Mouse (Mus musculus) mesoderm, embryonic 11.5 days (tissue): Measurements from ENCODE around the gene Mrgprg.
A peak's percentile ranks its signal among the peaks of the same experiment; 100 is the strongest.

ENCODE experiments used
- DNase-seq: peaks from one replicate; pipeline ENCODE4 v3.0.0-alpha.2; 2012; ENCODE audit warnings: low read depth, low spot score

The Mrgprg gene

DNA sequence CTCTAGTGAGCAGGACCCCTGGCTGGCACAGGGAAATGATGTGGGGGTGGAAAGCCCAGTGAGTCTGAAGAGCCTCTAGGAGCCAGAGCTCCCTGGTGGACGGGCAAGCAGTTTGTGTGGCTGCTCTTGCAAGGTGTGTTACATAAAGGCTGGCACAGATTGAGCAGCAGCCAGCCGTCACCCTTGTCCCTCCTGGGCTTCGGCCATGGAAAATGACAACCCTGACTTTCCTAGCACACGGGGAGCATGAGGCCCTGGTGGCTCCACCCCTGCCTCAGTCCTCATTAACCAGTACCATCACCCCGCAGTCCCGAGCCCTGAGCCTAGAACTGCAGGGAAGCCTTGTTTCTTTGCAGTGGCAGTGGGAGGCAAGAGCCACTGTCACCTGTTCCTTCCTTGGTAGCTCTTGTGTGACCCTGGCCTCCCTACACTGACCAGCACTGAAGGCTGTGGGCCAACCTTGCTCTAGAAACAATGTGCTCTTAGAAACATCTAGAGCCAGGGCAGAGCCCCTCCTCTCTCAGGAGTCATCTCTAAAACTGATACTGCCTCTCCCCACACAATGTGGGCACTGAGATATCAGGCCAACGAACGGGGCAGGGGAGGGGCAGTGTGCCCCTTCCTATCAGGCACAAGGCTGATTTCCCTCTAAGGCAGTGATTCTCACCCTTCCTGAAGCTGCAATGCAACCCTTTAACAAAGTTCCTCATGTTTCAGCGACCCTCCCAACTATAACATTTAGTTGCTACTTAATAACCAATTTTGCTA lies 11.3 kb downstream of the Mrgprg start:
- no peak for DNase-seq

DNA sequence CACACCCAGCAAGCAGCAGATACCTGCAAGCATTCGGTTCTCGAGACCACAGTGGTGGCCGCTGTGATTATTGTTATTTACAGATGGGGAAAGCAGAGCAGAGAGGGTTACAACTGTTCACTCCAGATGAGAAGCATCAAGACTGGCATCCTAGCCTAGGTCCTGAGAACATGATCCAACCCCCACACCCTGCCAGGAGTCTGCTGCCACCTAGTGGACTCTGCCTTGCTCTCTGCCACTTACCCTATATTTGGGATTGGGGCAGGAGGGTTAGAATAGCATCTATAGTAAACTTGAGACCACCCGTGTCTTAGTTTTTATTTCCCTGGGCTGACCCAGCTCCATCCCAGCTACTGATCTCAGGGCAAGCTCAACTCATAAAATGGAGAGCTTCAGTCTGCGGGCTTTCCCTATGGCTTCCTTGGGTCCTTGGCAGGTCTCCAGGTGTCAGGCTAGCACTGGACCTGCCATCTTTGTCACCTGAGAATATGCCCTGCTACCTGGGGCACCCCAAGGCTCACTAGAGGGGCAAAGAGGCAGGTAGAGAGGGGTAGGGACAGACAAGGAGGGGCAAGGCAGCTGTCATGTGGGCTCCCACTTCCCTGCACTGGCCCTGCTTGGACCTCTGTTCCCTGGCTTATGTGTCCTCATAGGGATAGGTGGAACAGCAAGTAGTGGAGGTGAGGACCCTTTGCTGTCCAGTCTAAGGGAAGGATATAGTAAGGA lies 12.6 kb downstream of the Mrgprg start:
- peak; percentile 69 for DNase-seq

DNA sequence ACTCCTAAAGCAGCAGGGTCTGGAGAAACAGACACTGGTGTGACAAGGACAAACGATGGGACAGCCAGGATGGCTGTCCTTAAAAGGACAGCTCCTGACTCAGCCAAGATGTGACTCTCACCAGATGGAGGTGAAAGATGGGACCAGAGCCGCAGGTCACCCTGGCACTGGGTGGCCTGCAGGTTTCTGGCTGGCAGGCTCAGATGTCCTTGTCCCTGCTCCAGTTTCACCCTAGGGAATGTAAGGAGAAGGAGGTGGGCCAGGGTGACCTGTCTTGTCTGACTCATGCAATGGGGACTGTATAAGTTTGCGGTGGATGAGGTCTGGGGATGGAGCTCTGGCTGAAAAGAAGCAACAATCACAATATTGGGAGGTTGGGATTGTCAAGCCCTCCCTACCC lies 14.2 kb downstream of the Mrgprg start:
- no peak for DNase-seq

DNA sequence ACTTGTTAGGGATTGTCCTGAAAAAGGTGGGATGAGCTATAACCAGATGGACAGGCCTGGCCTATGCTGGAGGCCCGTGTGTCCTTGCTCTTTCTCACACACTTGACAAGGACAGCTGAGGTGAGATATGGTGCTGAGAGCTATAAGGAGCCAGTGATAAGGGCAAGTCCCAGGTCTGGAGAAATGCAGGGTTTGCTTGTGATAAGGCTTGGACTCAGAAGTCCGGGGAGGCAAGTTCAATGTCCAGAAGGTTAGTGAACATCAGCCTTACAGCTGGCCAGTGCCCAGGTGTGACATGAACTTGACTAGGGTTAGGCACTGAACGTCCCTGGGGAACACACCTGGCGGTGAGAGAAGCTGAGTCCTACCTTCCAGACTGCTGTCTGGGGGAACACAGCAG lies 14.7 kb downstream of the Mrgprg start:
- DNase-seq, result no peak

DNA sequence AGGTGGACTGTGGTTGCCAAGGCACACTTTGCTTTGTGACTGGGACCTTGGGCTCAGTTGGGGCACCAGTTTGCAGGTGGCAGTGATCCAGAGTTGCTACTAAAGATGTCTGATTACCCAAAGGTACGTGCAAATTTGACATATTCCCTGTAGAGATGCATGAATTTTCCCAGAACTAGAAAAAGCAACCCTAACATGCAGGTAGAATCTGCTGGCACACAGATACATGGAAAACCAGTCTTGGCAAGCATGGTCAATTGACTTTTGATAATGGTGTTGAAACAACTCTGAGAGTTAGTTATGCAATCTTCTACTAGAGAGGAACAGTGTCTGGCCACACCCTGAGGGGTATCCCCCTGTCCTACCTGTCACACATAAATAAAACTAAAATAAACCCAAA lies 15.4 kb downstream of the Mrgprg start:
- DNase-seq, result no peak

DNA sequence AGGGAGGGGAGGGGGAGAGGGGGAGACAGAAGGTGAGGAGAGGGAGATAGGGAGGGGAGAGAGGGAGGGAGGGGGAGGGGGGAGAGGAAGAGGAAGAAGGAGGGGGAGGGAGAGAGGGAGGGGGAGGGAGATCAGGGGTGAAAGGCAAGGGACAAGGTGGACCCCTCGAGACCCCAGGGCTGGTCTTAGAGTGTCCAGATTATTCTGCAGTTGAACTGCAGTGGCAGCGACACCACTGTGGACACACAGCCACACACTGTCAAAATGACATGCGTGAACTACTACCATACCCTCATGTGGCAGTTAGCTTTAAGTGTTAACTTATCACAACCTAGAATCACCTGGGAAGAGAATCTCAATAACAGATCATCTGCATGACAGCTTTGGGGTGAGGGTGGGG lies 17.7 kb downstream of the Mrgprg start:
- DNase-seq, result no peak

DNA sequence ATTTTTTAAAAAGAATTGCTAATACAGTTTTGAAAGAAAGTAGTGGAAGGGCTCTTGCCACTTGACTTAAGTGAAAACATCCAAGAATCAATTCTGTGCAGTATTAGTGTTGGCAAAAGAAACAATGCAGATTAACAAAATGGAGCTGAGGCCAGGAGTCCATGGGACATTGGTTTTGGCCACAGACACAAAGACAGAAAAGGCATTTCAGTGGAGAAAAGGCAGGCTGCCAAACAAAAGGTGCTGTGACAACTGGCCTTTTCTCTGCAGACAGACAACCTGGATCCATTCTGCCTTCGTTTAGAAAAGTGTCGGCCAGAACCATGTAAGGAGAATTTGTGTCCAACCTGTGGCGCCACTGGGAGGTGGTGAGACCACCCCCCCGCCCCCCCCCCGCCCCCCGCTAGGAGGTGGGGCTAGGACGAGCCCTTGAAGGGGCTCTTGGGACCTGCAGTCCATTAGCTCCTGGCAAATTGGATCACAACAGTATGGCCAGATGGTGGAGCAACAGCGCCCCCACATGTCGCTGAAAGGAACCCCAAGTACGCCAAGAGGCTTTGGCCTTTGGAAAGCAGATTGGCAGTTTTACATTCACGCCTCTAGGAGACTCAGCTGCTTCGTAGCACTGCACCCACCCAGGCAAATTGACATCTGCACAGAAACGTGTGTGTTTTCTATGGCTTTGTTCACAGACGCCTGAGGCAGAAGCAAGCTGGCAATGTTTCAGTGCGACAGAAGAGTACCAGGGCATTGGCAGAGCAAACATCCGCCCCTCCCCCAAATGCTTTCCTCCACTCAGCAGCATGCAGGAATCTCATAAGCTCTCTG lies 18.5 kb downstream of the Mrgprg start:
- DNase-seq, result peak; percentile 93

DNA sequence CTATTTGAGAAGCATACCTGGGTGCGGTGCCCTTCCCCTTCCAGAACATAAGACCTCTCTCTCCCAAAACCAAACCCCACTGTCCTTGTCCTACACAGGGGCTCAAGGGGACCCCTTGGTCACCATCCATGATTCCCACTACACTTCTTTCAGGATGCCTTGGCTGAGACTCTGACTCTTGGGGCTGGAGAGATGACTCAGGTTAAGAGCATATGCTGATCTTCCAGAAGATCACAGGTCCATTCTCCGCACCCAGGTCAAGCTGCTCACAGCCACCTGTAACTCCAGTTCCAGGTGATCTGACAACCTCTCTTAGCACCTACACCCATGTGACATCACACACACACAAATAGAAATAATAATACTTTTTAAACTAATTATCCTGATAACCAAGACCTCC lies 26.1 kb downstream of the Mrgprg start:
- no peak for DNase-seq

DNA sequence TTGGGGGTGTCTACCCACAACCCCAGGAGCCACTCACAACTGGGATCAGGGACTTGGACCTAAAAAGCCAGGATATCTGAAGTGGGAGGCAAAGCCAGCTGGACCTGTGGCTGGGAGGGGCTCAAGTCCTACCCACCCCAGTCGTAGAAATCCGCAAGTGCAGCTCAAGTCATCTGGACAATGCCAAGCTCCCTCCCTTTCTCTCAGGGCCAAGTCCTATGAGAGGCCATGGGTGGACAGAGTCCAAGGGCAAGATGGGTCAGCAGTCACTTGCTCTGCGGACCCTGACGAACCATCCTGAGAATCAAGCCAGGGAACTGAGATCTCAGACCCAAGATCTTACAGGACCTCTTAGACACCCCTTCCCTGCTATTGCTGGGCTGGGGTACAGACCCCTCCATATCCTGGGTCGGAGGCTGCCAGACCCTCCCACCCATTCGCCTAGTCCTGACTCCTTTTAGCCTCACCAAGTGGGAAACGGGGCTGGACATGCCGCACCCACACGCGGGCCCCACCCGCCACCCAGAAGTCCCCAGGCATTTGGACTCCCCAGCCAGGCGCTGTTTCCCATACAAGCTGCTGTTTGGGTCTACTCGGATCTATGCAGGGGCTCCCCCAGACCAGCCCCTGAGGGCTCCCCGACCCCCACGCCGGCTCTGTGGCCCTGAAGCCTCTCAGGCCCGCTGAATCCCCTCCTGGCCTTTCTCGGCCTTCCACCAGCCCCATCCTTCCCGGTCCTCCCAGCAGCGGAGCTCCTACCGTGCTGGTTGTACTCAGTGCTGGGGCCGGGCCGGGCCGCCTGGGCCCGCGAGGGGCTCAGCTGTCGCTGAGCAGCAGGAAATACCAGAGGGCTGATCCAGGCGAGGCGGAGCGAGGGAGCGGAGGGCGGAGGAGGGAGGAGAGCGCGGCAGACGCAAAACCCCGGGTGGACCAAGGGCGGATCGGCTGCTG lies 27.0 kb downstream of the Mrgprg start:
- peak; percentile 85 for DNase-seq

DNA sequence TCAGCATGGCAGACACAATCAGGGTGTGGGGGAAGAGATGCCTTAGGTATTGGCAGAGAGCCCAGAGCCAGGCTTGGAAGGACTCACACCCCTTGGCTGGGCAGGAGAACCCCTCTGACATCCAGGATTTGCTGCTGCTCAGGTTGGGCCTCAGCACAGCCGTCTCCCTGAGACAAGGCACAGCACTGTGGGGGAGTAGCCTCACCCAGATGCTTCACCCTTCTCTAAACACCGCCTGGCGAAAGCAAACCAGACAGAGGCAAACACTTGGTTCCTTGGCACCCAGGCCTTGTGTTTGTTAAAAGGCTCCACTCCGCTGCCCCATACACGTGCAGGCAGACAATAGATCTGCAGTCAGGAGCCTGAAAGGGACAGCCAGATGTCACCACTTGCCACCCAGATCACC lies 28.2 kb downstream of the Mrgprg start:
- no peak for DNase-seq

DNA sequence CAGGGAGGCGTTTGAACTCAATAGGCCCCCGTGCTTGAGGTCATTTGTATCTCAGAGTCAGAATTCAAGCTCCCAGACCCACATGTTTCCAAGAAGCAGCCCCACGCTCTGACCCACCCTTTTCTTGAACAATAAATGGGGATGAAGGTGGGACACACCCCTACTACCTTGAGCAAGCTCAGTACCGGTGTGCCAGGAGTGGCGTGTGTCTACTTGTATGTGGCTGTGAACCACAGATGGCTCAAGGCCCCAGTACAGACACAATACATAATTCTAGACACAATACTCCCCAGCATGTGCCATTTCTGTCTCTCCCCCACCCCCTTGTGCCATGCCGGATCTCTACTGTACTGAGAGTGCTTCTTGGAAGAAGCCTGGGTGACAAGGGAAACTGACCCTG lies 28.6 kb downstream of the Mrgprg start:
- no peak for DNase-seq

DNA sequence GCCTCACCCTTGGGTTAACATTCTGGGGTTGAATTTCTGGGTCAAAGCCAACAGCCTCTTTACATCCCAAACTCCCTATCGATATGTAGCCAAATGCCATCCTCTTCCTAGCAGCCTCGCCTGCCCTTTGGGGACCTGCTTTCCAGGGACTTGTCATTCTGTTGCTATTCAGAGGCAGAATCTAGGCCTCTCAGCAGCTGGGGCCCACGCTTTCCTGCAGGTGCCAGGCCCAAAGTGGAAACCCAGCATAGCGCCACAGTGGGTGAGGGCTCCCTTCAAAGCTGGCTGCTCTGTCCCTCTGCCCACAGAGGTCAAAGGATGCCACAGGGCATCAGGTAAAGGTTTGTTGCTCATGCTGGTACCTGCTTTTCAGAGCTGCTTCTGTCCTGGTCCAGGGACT lies 33.0 kb downstream of the Mrgprg start:
- DNase-seq, result no peak

DNA sequence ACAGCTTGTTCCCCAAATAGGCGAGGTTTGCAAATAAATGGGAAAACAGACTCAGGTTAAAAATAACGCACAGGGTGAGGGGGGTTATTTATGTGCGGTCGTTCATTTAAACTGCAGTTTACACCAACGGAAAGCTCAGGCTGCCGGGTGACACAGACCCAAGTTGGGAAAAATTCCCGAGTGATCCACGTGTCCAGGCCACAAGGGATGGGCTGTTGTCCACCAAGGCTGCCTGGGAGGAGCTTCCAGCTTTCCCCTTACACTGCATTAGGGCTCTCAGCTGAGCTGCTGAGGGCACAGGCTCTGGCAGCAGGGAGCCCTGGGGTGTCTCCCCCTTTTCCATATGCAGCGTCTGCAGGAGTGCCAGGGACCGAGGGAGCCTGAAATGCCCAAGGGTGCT lies 36.9 kb downstream of the Mrgprg start:
- DNase-seq, result no peak

DNA sequence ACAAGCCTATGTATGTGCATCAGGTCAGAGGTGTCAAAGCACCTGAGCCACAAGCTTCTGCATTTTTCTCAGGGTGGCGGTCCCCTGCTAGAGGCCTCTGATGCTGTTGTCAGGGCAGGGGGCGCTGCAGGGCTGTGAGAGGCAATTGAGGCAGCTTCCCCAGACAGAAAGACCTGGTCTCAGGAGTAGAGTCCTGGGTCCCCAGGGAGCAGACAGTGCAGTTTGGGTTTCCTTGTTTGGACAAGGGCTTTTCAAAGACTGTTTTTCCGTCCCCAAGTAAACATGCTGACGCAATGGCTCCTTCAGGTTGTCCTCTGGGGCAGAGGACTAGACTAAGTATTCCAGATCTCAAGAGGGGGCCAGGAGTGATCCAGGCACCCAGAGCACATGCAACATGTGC lies 40.4 kb downstream of the Mrgprg start:
- DNase-seq, result no peak

DNA sequence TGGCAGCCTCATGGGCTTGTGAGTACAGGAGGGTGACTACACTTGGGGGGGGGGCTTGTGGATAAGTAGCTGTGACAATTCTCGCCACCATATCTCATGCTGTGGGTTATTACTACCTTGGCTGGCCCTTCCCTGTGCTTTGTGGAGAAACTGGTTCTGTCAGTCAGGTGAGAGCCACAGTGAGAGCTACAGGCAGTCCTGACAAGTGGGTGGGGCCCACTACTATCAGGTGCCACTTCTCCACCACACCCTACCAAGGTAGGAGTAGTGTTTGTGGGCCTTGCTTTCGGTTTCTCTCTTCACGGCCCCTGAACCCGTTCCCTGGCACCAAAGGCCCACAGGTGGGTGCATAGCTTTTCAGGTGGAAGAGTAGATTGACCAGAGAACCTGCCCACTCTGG lies 43.0 kb downstream of the Mrgprg start:
- no peak for DNase-seq

DNA sequence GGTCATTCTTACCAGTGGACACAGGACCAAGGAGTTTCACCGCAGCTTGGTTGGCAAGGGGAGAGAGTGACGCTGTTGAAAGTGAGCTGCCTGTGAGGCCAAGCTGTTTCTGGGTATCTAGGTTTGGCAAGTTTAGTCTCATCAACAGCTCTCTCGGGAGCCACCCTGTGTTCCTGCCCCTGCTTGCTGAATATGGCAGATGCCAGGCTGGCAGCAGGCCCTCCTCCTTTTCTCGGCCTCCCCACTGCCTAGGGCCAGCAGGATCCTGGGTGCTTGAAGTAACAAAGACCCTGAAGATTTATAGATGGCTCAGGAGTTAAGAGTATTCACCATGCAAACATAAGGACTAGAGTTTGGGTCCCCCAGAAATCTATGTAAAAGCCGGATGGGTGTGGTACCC lies 44.1 kb downstream of the Mrgprg start:
- DNase-seq, result no peak

DNA sequence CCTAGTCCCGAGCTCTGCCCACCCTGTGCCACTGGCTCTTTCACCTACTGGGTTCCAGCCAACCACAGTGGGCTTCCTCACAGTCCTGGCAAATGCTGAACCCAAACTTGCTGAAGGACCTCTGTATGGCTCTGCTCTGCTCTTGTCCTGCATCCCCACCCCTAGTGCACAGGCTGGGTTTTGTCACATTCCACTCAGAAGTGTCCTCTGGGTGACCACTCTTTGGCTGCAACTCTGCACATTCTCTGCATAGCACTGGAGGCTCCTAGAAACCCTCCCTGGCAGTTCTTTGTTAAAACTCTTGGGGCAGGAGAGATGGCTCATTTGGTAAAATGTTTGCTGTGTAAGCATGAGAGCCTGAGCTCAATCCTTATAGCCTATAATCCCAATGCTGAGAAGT lies 49.0 kb downstream of the Mrgprg start:
- no peak for DNase-seq
